Mouse (Mus musculus) adrenal gland (tissue): ENCODE data around the gene Znrf1.

ENCODE experiments used
- intact Hi-C: fragments of 180-260 bp; cut with DNase I; formaldehyde crosslinking; loops from one replicate; pipeline ENCODE4 v1.15.1; 2025

The Znrf1 gene

DNA sequence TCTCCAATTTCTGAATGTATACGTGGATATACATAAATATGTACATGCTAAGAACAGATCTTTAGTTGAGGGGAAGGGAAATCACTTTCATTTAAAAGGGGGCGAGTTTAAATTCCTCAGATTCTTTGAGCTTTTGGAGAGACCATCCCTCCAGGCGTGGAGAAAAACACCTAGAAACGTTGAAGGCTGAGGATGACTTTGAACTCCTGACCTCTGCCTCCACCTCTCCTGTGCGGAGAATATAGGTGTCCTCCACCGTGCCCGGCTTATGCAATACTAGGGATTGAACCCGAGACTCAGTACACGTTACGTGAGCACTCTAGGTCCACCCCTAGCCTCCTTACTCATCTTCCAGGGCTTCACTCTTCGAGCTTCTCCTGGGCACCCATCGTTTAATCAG is 4.7 kb upstream of the Znrf1 start:
- intact Hi-C loops = no loop called here

GRCm38 (mm10) chr8:111531621-111532020 is 4.3 kb upstream of the Znrf1 start:
- intact Hi-C loops = no loop called here

DNA sequence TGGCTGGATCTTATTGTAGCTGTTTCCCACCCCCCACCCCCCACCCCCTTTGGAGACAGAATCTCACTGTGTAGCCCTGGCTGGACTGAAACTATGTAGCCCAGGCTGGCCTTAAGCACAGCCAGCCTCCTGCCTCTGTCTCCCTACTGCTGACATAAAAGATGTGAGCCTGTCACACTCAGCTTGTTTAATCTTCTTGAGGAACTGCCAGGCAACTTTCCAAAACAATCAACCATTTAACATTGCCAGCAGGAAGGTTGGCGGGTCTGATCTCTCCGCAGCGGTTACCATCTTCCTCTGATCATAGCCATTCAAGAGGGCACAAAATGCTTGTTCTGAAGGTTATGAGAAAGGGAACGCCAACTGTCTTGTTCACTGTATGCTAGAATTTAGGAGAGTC is 2.4 kb upstream of the Znrf1 start:
- intact Hi-C loops = no loop called here

DNA sequence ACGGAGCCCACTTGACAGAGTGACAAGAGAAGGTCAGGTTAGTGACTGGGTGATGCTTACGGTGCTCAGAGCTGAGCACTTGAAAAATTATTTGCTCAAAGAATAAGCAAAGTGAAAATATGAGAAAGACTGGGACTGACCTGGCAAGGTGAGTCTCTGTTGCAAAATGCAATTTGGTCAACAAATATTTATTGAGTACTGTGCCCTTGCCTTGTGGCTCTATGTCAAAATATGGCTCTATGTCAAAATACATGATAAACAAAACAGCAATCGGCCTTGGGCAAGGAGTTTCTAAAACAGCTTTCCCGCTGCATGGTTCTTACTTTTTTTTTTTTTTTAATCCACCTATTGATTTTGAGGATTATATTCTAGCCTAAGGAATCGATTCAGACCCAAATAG is 406 bp upstream of the Znrf1 start:
- intact Hi-C loops = loop anchor here (5.0 kb wide), 1 partner anchor 107 kb away; the partner anchor contains the start of gene Zfp1

DNA sequence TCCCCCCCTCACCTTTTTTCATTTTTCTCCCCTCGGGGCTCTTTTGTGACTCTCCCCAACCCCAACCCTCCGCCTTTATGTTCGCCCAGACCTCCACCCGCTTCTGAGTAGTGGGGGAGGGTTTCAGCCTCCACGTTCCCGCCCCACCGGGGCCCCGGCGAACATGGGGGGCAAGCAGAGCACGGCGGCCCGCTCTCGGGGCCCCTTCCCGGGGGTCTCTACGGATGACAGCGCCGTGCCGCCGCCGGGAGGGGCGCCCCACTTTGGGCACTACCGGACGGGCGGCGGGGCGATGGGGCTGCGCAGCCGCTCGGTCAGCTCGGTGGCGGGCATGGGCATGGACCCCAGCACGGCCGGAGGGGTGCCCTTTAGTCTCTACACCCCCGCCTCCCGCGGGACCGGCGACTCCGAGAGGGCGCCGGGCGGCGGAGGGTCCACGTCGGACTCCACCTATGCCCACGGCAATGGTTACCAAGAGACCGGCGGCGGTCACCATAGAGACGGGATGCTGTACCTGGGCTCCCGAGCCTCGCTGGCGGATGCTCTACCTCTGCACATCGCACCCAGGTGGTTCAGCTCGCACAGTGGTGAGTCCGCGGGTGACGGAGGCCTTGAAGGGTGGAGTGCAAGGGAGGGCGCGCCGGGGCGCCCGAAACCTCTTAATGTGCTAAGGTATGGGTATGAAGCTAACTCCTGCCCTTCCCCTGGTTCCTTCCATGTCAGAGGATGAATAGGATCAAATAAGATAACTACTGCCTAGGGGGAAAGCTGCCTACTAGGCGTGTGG is 1.3 kb downstream of the Znrf1 start:
- intact Hi-C loops = loop anchor here (1.0 to 5.0 kb wide), 2 partner anchors 87 to 105 kb away; partner anchors contain the start of gene Zfp1

GRCm38 (mm10) chr8:111537765-111538158 is 1.9 kb downstream of the Znrf1 start:
- intact Hi-C loops = loop anchor here (5.0 kb wide), 1 partner anchor 105 kb away; the partner anchor contains the start of gene Zfp1

- intact Hi-C loops = loop anchor here (5.0 kb wide), 1 partner anchor 104 kb away; the partner anchor contains the start of gene Zfp1
Measured at GRCm38 (mm10) chr8:111538194-111538593, 2.3 kb downstream of the Znrf1 start.

GRCm38 (mm10) chr8:111539422-111540076 is 3.7 kb downstream of the Znrf1 start:
- intact Hi-C loops = loop anchor here (5.0 to 10.0 kb wide), 3 partner anchors 38 to 103 kb away; partner anchors contain the start of gene Zfp1

- intact Hi-C loops = loop anchor here (5.0 to 10.0 kb wide), 2 partner anchors 33 to 61 kb away; no protein-coding TSS in a partner anchor
Measured at GRCm38 (mm10) chr8:111543712-111544380, 7.9 kb downstream of the Znrf1 start.

- intact Hi-C loops = loop anchor here (10.0 kb wide), 1 partner anchor 59 kb away; no protein-coding TSS in a partner anchor
Measured at GRCm38 (mm10) chr8:111545406-111546156, 9.7 kb downstream of the Znrf1 start.

DNA sequence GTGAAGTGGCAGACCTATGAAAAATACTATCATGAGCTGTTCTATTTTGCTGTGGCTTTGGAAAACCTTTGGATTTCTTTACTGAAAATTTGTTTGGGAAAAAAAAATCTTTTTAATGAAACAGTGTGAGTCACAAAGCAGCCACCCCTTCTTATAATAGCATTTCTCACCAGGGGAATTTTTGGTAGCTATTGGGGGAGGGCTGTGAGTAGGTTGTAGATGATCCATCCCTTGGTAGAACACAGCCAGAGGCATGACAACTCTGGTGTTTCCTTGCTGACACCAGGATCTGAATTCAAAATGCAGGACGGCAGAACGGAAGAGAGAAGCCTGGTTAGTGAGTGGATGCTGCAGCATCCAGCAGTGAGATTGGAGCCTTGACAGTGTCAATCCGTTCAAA is 11.2 kb downstream of the Znrf1 start:
- intact Hi-C loops = loop anchor here (10.0 kb wide), 1 partner anchor 58 kb away; no protein-coding TSS in a partner anchor

GRCm38 (mm10) chr8:111548201-111548600 is 12.3 kb downstream of the Znrf1 start:
- intact Hi-C loops = loop anchor here (10.0 kb wide), 1 partner anchor 57 kb away; no protein-coding TSS in a partner anchor

DNA sequence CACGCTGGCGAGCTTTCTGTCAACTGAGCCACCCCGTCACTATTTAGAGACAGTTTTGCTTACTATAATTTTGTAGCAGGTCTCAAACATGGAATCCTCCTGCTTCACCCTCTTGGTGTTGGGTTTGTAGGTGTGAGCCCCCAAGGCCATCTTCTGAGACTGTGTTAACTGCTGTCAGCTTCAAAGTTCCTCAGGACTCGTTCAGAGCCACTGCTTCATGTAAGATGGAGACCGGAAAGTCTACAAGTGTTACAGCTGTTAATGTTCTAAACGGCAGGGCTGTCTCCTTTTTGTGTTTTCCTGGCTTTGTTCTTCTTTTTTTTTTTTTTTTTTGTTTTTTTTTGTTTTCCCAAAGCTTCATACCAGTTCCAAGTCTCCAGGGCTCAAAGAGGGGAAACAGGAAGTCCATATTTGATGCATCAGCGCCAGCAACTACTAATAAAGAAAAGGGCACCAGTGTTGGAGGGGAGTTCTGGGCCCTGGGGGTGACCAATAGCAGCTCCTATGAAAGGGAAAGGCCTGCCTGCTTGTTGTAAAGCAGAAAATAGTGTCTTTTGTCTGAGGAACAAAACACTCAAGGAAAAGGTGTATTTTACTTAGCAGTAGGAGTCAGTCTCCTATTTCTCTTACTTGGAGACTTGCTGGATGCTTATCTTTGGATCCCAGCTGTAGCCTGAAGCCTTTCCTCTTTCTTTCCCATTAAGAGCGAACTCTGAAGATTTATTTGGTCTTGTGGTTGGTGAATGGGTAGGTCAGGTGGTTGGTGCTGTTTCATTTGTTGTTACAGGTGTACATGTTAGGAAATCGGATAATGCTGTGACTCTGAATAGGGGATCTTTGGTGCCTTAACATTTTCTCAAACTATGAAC is 14.3 kb downstream of the Znrf1 start:
- intact Hi-C loops = no loop called here

DNA sequence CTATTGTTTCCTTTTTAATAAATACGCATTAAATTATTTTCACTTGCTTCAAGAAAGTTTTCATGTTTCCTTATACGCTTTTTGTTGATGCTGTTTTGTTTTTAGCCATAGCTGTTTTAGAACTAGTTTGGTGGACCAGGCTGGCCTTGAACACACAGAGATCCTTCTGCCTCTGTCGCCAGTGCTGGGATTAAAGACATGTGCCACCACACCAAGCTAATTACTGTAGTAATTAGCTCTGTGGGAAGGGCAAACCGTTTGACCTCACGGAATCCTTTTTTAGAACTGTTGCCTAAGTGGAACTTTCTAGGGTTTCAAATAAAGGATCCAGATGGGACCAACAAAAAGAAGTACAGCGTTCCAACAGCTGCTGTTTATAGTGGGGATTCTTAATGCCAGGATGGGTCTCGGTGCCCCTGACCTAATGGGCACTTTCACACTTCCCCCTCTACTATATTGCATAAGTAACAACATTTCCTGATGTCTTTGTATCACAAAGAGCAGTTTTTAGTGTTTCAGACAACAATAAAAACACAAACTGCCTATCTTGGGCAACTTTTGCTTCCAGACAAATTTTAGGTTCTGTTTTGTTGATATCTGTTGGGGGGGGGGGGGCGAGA is 15.7 kb downstream of the Znrf1 start:
- intact Hi-C loops = no loop called here

DNA sequence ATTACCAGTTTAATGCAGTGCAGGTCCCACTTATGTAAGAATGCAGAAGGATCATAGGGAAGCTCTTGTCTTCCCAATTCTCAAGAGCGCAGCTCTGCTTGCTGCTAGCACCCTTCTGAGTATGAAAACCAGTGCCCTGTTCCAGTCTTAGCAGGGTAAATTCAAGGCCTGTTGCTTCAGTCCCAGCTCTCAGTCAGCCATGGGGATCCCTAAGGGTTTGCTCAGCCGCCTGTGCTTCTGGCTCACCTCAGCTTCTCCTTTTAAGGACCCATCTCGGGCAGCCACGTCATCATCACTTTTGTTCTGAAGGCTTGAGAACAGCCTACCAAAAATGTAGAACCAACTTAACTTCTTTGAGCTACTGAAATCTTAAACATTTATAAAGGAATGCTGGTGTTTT is 25.9 kb downstream of the Znrf1 start:
- intact Hi-C loops = no loop called here

DNA sequence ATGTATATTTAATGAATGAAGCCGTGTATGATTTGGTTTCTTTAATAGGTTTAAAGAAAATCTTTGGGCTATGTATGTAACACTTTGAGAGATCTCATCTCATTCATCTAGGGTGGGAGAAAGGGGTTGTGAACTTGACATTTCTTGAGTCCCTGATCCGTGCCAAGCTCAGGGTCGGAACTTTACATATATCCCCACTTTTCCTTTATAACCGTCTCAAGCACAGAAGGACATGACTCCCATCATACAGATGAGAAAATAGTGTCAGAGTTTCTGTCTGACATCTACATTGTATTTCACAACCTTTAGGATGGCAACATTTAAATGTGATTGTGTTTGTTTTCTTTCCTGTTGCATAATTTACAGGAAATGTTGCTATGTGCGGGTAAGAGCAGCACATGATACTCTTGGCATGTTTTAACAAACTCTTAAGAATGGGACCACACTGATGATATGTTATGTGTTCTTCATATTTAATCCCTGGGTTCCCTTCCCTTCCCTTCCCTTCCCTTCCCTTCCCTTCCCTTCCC is 26.4 kb downstream of the Znrf1 start:
- intact Hi-C loops = no loop called here

- intact Hi-C loops = no loop called here
Measured at GRCm38 (mm10) chr8:111563075-111563474, 27.2 kb downstream of the Znrf1 start.

- intact Hi-C loops = no loop called here
Measured at GRCm38 (mm10) chr8:111563687-111564086, 27.8 kb downstream of the Znrf1 start.

GRCm38 (mm10) chr8:111564093-111564492 is 28.2 kb downstream of the Znrf1 start:
- intact Hi-C loops = no loop called here
